Mouse (Mus musculus) urinary bladder, postnatal 4 days (tissue): ENCODE results near the gene Olfr149.
"Not testable (repeated sequence)": the region's sequence is repeated elsewhere in the genome, so short reads cannot be mapped to it uniquely, and the experiment has no call there.

ENCODE experiments used
- DNase-seq, 2 experiments: peaks; one replicate each; pipeline ENCODE4 v3.0.0; 2021 to 2022; ENCODE audit warnings: low spot score in 2 of 2

The Olfr149 gene

GRCm38 (mm10) chr9:39707017-39707416, at the start of gene Olfr149:
Olfr149 (minus strand) TSS chr9:39707117.
- DNase-seq = no peak

GRCm38 (mm10) chr9:39746428-39746827, 39.5 kb upstream of the Olfr149 start:
- DNase-seq = no peak

GRCm38 (mm10) chr9:39745949-39746348, 39.0 kb upstream of the Olfr149 start, which contains the start of gene Olfr967:
Olfr967 (plus strand) TSS chr9:39746249.
- DNase-seq = no peak

GRCm38 (mm10) chr9:39740741-39741140, 33.8 kb upstream of the Olfr149 start:
- DNase-seq = no peak

GRCm38 (mm10) chr9:39730678-39731077, 23.8 kb upstream of the Olfr149 start, which contains the start of gene Olfr150:
Olfr150 (plus strand) TSS chr9:39730978.
- no peak for DNase-seq

- no peak for DNase-seq
Observed at GRCm38 (mm10) chr9:39711053-39711452, 4.1 kb upstream of the Olfr149 start, which contains the start of gene Olfr965. Olfr965 (plus strand) TSS chr9:39711353.

GRCm38 (mm10) chr9:39708958-39709357, 2.0 kb upstream of the Olfr149 start:
- peak in 1 of 2 experiments; percentile 22 for DNase-seq

- DNase-seq = not testable (repeated sequence)
Observed at GRCm38 (mm10) chr9:39701123-39701522, 5.8 kb downstream of the Olfr149 start.

GRCm38 (mm10) chr9:39679280-39679679, 27.6 kb downstream of the Olfr149 start:
- DNase-seq = no peak

- no peak for DNase-seq
Observed at GRCm38 (mm10) chr9:39678557-39678956, 28.4 kb downstream of the Olfr149 start.

GRCm38 (mm10) chr9:39674820-39675219, 32.1 kb downstream of the Olfr149 start:
- no peak for DNase-seq

GRCm38 (mm10) chr9:39669723-39670122, 37.2 kb downstream of the Olfr149 start:
- no peak for DNase-seq

GRCm38 (mm10) chr9:39666905-39667304, 40.0 kb downstream of the Olfr149 start, which contains the start of gene Olfr963:
Olfr963 (plus strand) TSS chr9:39667205.
- DNase-seq = no peak

GRCm38 (mm10) chr9:39654756-39655396, 52.0 kb downstream of the Olfr149 start:
- DNase-seq = no peak
